Comparison of ENCODE assay signal across 8 mouse cellular contexts in the genomic region with DNA sequence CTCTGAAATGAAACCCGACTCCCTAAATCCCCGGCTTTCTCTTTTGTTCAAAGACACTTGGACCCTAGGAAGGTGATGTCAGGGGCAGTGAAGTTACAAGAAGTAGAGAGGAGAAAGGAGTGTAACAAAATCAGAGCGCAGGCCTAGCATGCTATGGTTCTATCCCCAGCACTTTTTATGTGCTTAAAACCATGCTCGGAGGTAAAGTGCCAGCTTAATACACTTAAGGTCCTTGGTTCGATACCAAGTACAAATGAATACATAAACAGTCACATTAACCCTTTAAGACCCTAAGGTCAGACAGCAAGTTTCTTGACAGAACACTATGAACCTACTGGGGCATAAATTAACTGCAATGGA. TPM values are rescaled to one million over a fixed set of nuclear protein-coding genes. Genes with fewer than 3 reads are reported as not detected.
DNase-seq lines count a peak whose midpoint lies in the region; ATAC-seq lines count a peak whose summit lies in the region.

No protein-coding gene starts in this region.

- ATAC-seq in neural tube, embryonic 11.5 days (ENCODE audit: insufficient read depth, low FRiP score, low TSS enrichment), result 0 out of 2 replicates have a peak, but pooled peaks have one; percentile 4
- no peak for ATAC-seq in liver, embryonic 12.5 days

- 0% methylated on average over 5 of the region's 5 CpGs for WGBS in neural tube, embryonic 11.5 days
- 16% methylated on average over 5 of the region's 5 CpGs for WGBS in liver, embryonic 12.5 days (ENCODE audit: insufficient replicate concordance)

- H3K27me3 ChIP-seq in neural tube, embryonic 11.5 days (ENCODE audit: control insufficient read depth, insufficient read depth, low read length), result no peaks in the 10 kb centered on the region
- peaks cover 75% of the 10 kb centered on the region for H3K27me3 ChIP-seq in liver, embryonic 12.5 days (replicated peaks)

- peaks cover 7% of the 10 kb centered on the region; the same call in 1 of the 2 replicates for H3K4me1 ChIP-seq in neural tube, embryonic 11.5 days (ENCODE audit: control insufficient read depth, insufficient read depth, low read length)
- peaks cover 16% of the 10 kb centered on the region for H3K4me1 ChIP-seq in liver, embryonic 12.5 days

- no peaks in the 10 kb centered on the region for H3K36me3 ChIP-seq in neural tube, embryonic 11.5 days (ENCODE audit: control insufficient read depth, insufficient read depth, low read length)
- no peaks in the 10 kb centered on the region for H3K36me3 ChIP-seq in liver, embryonic 12.5 days

- no peak overlapping the region for H3K27ac ChIP-seq in neural tube, embryonic 11.5 days (ENCODE audit: low read depth, low read length)
- H3K27ac ChIP-seq in liver, embryonic 12.5 days, result no peak overlapping the region

- peak; percentile 21 for DNase-seq in embryo, embryonic 10 days (ENCODE audit: low spot score)
- DNase-seq in embryo, embryonic 9.5 days (ENCODE audit: extremely low spot score), result no peak
- no peak for DNase-seq in neural tube, embryonic 11.5 days (ENCODE audit: low spot score)
- DNase-seq in neural tube, embryonic 10.5 days (ENCODE audit: extremely low spot score, low spot score), result no peak
- DNase-seq in retina, postnatal 1 day, result no peak
- DNase-seq in cerebellum, postnatal 4 days (ENCODE audit: low spot score in 2 of 2), result no peak
- DNase-seq in right cerebral cortex, adult 2 months (ENCODE audit: low spot score in 2 of 2), result no peak

- H3K9me3 ChIP-seq in neural tube, embryonic 11.5 days (ENCODE audit: control insufficient read depth, low read length), result no peaks in the 10 kb centered on the region
- no peaks in the 10 kb centered on the region for H3K9me3 ChIP-seq in liver, embryonic 12.5 days (replicated peaks)

- peak overlapping the region; percentile 93 for H3K4me3 ChIP-seq in neural tube, embryonic 11.5 days (ENCODE audit: low read depth, low read length)
- H3K4me3 ChIP-seq in liver, embryonic 12.5 days, result peak overlapping the region; percentile 70

- H3K9ac ChIP-seq in neural tube, embryonic 11.5 days (ENCODE audit: low read length), result peak overlapping the region; percentile 94; the same call in 1 of the 2 replicates
- H3K9ac ChIP-seq in liver, embryonic 12.5 days, result no peak overlapping the region

- peak overlapping the region; percentile 87 for H3K4me2 ChIP-seq in neural tube, embryonic 11.5 days (ENCODE audit: low read depth)
- peak overlapping the region; percentile 92 for H3K4me2 ChIP-seq in liver, embryonic 12.5 days

RNA-seq across cellular contexts. Expression of a gene that starts 0.5 kb away (rescaled TPM):
- 39.5 and 41.1 TPM in 2 replicates for polyA plus RNA-seq in neural tube, embryonic 11.5 days (2014; fragmentation: Nextera tagmentation; extraction: Ambion mirVana)
- polyA plus RNA-seq in liver, embryonic 12.5 days (2016; fragmentation: Nextera tagmentation; extraction: Ambion mirVana), result 4.8 and 5.9 TPM in 2 replicates
